Mouse (Mus musculus): ENCODE results near the gene Cpeb4. TPM values are rescaled to one million over a fixed set of nuclear protein-coding genes. Genes with fewer than 3 reads are reported as not detected.
"Not testable (repeated sequence)": the region's sequence is repeated elsewhere in the genome, so short reads cannot be mapped to it uniquely, and the experiment has no call there.

Cpeb4 gene
- polyA plus RNA-seq (2017; shearing (Covaris generic)), result 1 to 10 TPM; 5.8 to 7.2 TPM

- ATAC-seq, result no peak
Measured at GRCm38 (mm10) chr11:31871911-31872310, at the start of gene Cpeb4. Cpeb4 (plus strand) TSS chr11:31872211.

DNA sequence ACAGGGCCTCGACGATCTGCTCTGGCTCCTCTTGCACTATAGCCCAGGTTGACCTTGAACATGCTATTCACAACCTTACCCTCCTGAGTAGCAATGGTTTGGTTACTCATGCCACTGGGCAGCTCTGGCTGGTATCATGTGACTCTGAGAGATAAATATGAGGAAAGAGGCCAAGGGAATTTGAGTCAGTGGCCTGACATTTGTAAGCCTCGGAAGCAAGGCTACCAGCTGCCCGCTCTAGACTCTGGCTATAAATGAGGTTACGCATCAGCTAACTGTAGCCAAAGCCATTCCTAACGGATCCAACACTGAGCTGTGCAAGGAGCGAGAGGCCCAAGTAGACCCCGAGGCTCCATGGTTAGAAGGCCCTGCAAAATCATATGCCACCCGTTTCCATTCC lies 49.5 kb upstream of the Cpeb4 start:
- no peak for ATAC-seq

GRCm38 (mm10) chr11:31823513-31823912 lies 48.5 kb upstream of the Cpeb4 start:
- ATAC-seq, result no peak

GRCm38 (mm10) chr11:31824504-31825166 lies 47.4 kb upstream of the Cpeb4 start:
- peak; percentile 51 for ATAC-seq

- ATAC-seq, result no peak
Measured at GRCm38 (mm10) chr11:31828011-31828770, 43.8 kb upstream of the Cpeb4 start.

DNA sequence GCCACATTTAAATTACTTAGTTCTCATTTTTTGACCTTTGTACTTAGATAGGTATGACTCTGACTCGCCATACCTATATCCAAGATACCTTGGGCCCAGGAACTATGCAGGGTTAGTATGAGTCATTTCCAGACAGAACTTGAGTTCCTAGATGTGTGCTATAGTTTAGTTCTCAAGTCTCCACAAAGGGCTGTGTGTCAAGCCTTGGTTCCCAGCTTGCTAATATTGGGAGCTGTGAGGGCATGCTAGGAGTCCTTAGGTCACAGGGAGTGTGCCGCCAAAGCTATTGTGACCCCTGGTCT lies 43.3 kb upstream of the Cpeb4 start:
- no peak for ATAC-seq

DNA sequence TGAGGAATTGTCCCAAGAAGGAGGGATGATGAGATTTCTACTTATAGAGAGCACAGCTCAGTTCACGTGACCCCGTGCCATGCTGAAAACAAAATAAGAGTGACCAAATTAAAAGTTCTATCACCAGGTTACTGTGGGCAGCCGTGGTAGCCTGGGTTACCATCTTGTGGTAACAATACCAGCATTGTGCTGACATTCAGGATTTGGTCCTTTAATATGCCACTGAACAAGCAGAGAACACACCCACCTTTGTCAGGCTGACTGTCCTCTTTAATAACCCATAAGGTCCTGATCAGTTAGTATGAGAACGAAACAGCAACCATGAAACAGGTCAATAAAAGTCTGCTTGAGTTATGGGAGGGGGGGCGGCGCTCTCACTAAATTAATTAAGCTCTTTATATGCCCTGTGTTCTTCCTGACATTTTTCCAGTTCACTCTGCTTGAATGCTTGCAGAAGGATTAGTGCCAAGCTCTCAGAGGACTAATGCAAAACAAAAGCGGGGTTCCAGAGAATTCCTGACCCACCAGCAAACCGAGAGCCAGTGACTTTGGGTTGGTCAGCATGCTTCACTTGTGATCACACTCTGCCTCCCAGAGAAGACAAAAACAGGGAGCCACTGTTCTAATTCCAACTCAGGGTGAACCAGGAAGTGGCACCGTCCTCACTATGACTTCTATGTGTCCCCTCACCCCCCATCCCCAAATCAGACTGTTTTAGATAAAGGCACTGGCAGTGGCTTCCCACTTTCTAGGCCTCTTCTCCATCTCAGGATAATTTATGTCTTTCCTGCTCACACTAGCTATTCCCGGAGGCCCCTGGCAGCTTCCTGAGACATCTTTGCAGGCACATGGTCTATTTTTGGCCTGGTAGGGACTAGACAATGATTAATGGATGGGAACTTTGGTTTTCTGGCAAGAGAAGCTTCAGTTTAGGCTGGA lies 41.5 kb upstream of the Cpeb4 start:
- no peak for ATAC-seq

GRCm38 (mm10) chr11:31831451-31831850 lies 40.6 kb upstream of the Cpeb4 start:
- no peak for ATAC-seq

DNA sequence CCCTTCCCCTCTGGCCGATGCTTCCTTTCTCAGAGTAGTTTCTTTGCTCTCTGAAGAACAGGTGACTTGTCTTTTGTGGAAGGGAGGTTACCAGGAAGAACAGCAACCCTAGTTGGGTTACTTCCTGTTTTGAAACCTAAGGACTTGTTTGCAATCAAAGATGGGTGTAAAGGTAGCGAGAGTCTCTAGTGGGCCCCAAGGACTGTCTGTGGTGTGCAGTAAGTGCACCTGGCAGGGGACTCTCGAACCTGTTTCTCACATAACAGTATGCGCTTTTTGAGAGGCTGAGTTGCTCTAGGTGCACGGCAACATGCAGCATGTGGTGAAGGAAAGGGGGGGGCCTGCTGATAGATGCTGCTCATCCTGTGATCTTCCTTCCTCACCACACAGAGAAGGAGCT lies 40.0 kb upstream of the Cpeb4 start:
- peak; percentile 77 for ATAC-seq

GRCm38 (mm10) chr11:31832439-31832980 lies 39.5 kb upstream of the Cpeb4 start:
- ATAC-seq, result no peak

GRCm38 (mm10) chr11:31833506-31833905 lies 38.5 kb upstream of the Cpeb4 start:
- no peak for ATAC-seq

GRCm38 (mm10) chr11:31835352-31835751 lies 36.7 kb upstream of the Cpeb4 start:
- ATAC-seq, result no peak

GRCm38 (mm10) chr11:31837243-31837642 lies 34.8 kb upstream of the Cpeb4 start:
- ATAC-seq, result no peak

DNA sequence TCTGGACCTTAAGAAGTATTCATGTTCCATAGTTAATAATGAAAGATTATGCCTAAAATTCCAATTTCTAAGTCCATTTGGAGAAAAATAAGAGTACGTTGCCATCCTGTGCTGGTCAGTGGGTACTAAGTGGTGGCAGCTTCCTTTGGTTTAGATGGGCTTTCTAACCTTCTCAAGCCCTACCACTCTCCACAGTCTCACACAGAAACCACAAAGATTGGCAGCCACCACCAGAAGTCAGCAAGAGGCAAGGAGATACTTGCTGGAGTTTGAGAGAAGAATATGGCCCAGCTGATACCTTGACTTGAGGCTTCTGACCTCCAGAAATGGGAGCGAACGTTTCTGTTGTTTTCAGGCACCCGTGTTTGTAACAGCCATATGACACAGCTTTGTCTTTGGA lies 34.3 kb upstream of the Cpeb4 start:
- ATAC-seq, result no peak

DNA sequence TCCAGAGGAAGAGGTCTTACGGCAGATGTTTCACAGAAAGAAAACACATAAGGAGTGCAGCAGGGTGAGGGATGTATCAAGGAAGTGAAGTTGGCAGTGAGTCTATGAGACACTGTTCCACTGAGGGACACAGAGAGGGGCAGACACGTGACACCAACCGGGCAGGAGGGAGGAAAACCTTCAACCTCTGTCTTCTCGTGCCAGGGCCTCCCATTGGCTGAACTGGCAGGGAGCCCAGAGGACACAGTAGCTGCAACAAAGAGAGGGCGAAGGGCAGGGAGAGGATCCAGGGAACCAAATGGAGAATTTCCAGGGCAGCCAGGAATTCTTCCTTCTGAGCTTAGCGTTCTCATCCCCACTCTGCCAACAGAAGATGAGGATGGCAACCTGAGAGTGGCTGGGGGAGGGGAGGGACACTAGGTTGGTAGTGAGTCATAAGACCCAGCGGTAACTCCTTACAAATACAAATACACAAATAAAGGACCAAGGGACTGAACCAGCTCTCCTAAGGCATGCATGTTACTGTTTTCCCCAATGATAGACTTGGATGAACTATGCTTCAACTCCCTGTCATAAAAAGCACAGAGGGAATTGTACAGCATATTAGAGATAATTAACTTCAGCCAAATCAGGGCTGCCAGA lies 33.4 kb upstream of the Cpeb4 start:
- ATAC-seq, result no peak

- ATAC-seq, result no peak
Measured at GRCm38 (mm10) chr11:31839084-31839460, 32.9 kb upstream of the Cpeb4 start.

- no peak for ATAC-seq
Measured at GRCm38 (mm10) chr11:31842171-31842959, 29.6 kb upstream of the Cpeb4 start.

DNA sequence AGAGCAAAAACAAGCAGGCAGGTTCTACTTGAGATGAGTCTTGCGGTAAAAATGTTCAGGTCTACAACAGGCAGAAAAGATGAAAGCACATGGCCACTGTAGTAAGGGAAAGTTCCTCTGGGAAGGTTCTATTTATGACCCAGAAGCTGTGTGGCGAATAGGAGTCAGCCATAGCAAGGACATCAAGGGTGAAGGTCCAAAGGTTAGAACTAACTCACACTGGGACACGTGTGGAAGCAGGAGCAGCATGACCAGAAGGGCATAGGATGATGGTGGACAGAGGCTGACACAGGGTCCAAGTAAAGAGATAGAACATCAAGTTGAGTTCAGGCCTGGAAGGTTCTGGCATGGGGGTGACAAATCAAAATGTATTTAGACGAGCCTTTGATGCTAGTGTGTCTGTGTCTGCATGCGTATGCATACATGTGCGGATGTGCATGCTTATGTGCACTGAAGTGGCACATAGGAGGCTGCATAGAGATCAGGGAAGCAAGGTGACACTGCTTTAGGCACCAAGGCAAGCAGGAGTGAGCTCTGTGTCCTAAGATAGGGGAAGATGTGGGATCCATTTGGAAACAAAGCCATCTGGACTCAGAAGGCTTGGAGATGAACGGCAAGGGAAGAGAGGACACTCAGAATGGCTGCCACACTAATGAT lies 28.7 kb upstream of the Cpeb4 start:
- ATAC-seq, result no peak

GRCm38 (mm10) chr11:31843834-31844188 lies 28.2 kb upstream of the Cpeb4 start:
- no peak for ATAC-seq

DNA sequence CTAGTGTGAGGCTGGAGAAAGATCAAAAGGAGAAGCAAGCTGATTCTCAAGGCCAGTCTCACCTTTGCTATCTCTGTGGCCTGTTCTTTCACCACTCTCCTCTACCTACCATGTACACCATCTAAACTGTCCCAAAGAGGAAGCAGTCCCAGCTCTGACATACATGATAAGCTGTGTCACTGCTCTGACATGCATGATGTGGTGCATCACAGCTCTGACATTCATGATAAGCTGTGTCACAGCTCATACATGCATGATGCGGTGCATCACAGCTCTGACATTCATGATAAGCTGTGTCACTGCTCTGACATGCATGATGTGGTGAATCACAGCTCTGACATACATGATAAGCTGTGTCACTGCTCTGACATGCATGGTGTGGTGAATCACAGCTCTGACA lies 26.9 kb upstream of the Cpeb4 start:
- ATAC-seq, result not testable (repeated sequence)

DNA sequence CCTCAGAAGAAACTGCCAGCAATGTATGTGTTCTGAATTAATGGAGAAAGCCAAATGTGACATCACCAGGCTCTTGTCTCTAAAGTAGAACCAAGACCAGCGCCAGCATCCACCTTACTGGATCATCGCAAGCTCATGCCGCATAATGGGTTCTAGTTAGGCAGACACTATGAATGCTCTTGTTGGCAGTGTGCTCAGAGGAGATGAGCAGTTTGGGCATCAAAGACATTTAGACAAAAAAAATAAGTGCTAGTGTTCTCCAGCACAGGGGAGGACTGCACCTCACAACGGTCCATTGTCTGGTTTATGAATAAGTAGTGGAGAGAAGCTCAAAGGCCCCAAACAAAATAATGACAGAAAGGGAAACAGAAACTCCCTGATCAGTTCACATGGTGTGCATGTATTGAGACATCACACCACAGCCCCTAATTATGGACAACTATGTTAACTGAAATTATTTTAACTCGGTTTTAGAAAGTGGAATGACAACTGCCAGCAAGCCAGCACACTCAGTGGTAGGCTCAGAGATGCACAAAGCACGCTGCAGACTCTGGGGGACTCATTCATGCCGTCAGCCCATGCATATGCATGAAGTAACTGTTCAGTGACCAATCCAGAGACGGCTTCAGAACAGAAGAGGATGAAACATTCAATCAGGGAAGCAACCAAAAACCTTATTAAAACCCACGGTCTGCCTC lies 25.1 kb upstream of the Cpeb4 start:
- ATAC-seq, result no peak

Measured in CD4-positive, CD25-positive, alpha-beta regulatory T cell, adult 4 months (primary cell).